Mouse (Mus musculus): ENCODE results near the gene Usp21.

- TF ChIP-seq CTCF (IDR thresholded peaks at IDR 0.05; ENCODE audit: borderline replicate concordance, extremely low read depth, insufficient read depth, insufficient read length) (no peak), POLR2A (IDR thresholded peaks at IDR 0.05; ENCODE audit: borderline replicate concordance, extremely low read depth, insufficient read depth, insufficient read length, poor library complexity, severe bottlenecking) (no peak)
Observed at GRCm38 (mm10) chr1:171283188-171284160, 4.3 kb downstream of the Usp21 start.
